Mouse (Mus musculus) MEL (cell line): ENCODE measurements around the gene Akt1. TPM values are rescaled to one million over a fixed set of nuclear protein-coding genes. Genes with fewer than 3 reads are reported as not detected.

Experiments
- DNase-seq: peaks from one replicate; pipeline ENCODE4 v3.0.0; 2011; ENCODE audit warnings: low read depth, low spot score
- H3K27ac ChIP-seq: 2 replicates; pipeline ENCODE4 v1.5.1; 2012; ENCODE audit warnings: low read depth, mild to moderate bottlenecking, control low read depth, low read length, moderate library complexity; ENCODE audit not compliant: control insufficient read depth
- H3K27me3 ChIP-seq, 2 experiments: fragments of 150-350 bp in 1 of 2; sonication (generic) in 1 of 2; 2 replicates each; pipeline ENCODE4 v1.6.1; 2012; ENCODE audit warnings: low read length in 2 of 2, mild to moderate bottlenecking in 2 of 2, improper control_type of control experiment in 1 of 2, moderate library complexity in 1 of 2; ENCODE audit not compliant: insufficient read depth in 2 of 2, control insufficient read depth in 1 of 2
- H3K36me3 ChIP-seq, 2 experiments: 2 replicates each; pipeline ENCODE4 v1.6.1; 2012 to 2014; ENCODE audit warnings: low read length in 2 of 2, improper control_type of control experiment in 1 of 2, inconsistent platforms in 1 of 2, mild to moderate bottlenecking in 1 of 2; ENCODE audit not compliant: insufficient read depth in 2 of 2, control insufficient read depth in 1 of 2
- H3K4me1 ChIP-seq, 2 experiments: fragments of 150-350 bp in 1 of 2; sonication (generic) in 1 of 2; 2 replicates each; pipeline ENCODE4 v1.6.1; 2012; ENCODE audit warnings: low read length in 2 of 2, improper control_type of control experiment in 1 of 2, mild to moderate bottlenecking in 1 of 2; ENCODE audit not compliant: insufficient read depth in 2 of 2, control insufficient read depth in 1 of 2
- H3K4me3 ChIP-seq, 2 experiments: fragments of 150-350 bp in 1 of 2; sonication (generic) in 1 of 2; 2 replicates each; pipeline ENCODE4 v1.5.1; 2012; ENCODE audit warnings: low read depth in 2 of 2, low read length in 2 of 2, mild to moderate bottlenecking in 2 of 2, moderate library complexity in 2 of 2, control low read depth in 1 of 2, improper control_type of control experiment in 1 of 2; ENCODE audit not compliant: control insufficient read depth in 1 of 2, insufficient read depth in 1 of 2
- H3K79me2 ChIP-seq: 2 replicates; pipeline ENCODE4 v1.6.1; 2012; ENCODE audit warnings: mild to moderate bottlenecking, low read length, moderate library complexity; ENCODE audit not compliant: control insufficient read depth, poor library complexity, insufficient read depth
- H3K9ac ChIP-seq: 2 replicates; pipeline ENCODE4 v1.6.1; 2012; ENCODE audit warnings: low read depth, mild to moderate bottlenecking, control low read depth, low read length, moderate library complexity; ENCODE audit not compliant: control insufficient read depth, poor library complexity, severe bottlenecking
- H3K9me3 ChIP-seq: fragments of 150-350 bp; sonication (generic); replicated peaks from 2 replicates; pipeline ENCODE4 v1.6.1; 2012; ENCODE audit warnings: mild to moderate bottlenecking, low read length, improper control_type of control experiment, moderate library complexity; ENCODE audit not compliant: insufficient read depth
- BHLHE40 ChIP-seq: IDR thresholded peaks from 2 replicates; pipeline ENCODE4 v1.6.1; 2012; ENCODE audit warnings: low read depth, mild to moderate bottlenecking, inconsistent platforms, low read length, improper control_type of control experiment, borderline replicate concordance
- E2F4 ChIP-seq: IDR thresholded peaks from 2 replicates; pipeline ENCODE4 v1.6.1; 2011; ENCODE audit warnings: low read depth, low read length, improper control_type of control experiment, borderline replicate concordance
- ELF1 ChIP-seq: IDR thresholded peaks from 2 replicates; pipeline ENCODE4 v1.6.1; 2014; ENCODE audit warnings: low read depth, mild to moderate bottlenecking, inconsistent platforms, low read length, improper control_type of control experiment, moderate library complexity
- ETS1 ChIP-seq: IDR thresholded peaks from 2 replicates; pipeline ENCODE4 v1.6.1; 2012; ENCODE audit warnings: low read depth, mild to moderate bottlenecking, inconsistent platforms, low read length, improper control_type of control experiment, moderate library complexity
- GABPA ChIP-seq: IDR thresholded peaks from 2 replicates; pipeline ENCODE4 v1.6.1; 2012; ENCODE audit warnings: low read depth, mild to moderate bottlenecking, inconsistent platforms, low read length, improper control_type of control experiment, moderate library complexity
- HCFC1 ChIP-seq: IDR thresholded peaks from 2 replicates; pipeline ENCODE4 v1.6.1; 2012; ENCODE audit warnings: low read depth, mild to moderate bottlenecking, inconsistent platforms, low read length, improper control_type of control experiment, moderate library complexity
- JUND ChIP-seq: IDR thresholded peaks from 2 replicates; pipeline ENCODE4 v1.6.1; 2011; ENCODE audit warnings: low read depth, mild to moderate bottlenecking, improper control_type of control experiment, low read length
- MEF2A ChIP-seq: IDR thresholded peaks from 2 replicates; pipeline ENCODE4 v1.6.1; 2014; ENCODE audit warnings: low read depth, mild to moderate bottlenecking, inconsistent platforms, low read length, improper control_type of control experiment; ENCODE audit not compliant: poor library complexity, insufficient replicate concordance, severe bottlenecking; ENCODE audit errors: extremely low read depth
- MXI1 ChIP-seq: IDR thresholded peaks from 2 replicates; pipeline ENCODE4 v1.6.1; 2011; ENCODE audit warnings: mild to moderate bottlenecking, low read depth, low read length, improper control_type of control experiment
- MYC ChIP-seq: IDR thresholded peaks from 2 replicates; pipeline ENCODE4 v1.6.1; 2011; ENCODE audit warnings: low read depth, mild to moderate bottlenecking, low read length, improper control_type of control experiment, moderate library complexity
- NELFE ChIP-seq: IDR thresholded peaks from 2 replicates; pipeline ENCODE4 v1.6.1; 2011; ENCODE audit warnings: low read depth, low read length, improper control_type of control experiment
- NRF1 ChIP-seq: IDR thresholded peaks from 2 replicates; pipeline ENCODE4 v1.6.1; 2014; ENCODE audit warnings: low read depth, mild to moderate bottlenecking, inconsistent platforms, low read length, improper control_type of control experiment, moderate library complexity; ENCODE audit not compliant: poor library complexity, insufficient read depth, severe bottlenecking
- POLR2A ChIP-seq, 2 experiments: IDR thresholded peaks; 2 replicates each; pipeline ENCODE4 v1.6.1; 2011 to 2012; ENCODE audit warnings: low read length in 2 of 2, mild to moderate bottlenecking in 2 of 2, control low read depth in 1 of 2, improper control_type of control experiment in 1 of 2, low read depth in 1 of 2, moderate library complexity in 1 of 2; ENCODE audit not compliant: control insufficient read depth in 1 of 2, insufficient read depth in 1 of 2, poor library complexity in 1 of 2
- POLR2AphosphoS2 ChIP-seq: IDR thresholded peaks from 2 replicates; pipeline ENCODE4 v1.6.1; 2011; ENCODE audit warnings: low read length, improper control_type of control experiment
- RAD21 ChIP-seq: IDR thresholded peaks from 2 replicates; pipeline ENCODE4 v1.6.1; 2011; ENCODE audit warnings: mild to moderate bottlenecking, low read depth, low read length, improper control_type of control experiment
- RCOR1 ChIP-seq: IDR thresholded peaks from 2 replicates; pipeline ENCODE4 v1.6.1; 2012; ENCODE audit warnings: low read depth, mild to moderate bottlenecking, inconsistent platforms, low read length, improper control_type of control experiment
- TAL1 ChIP-seq: IDR thresholded peaks from 2 replicates; pipeline ENCODE4 v1.6.1; 2012; ENCODE audit warnings: mild to moderate bottlenecking, inconsistent platforms, low read length, moderate library complexity, mixed read lengths
- TCF12 ChIP-seq: IDR thresholded peaks from 2 replicates; pipeline ENCODE4 v1.6.1; 2014; ENCODE audit warnings: low read depth, mild to moderate bottlenecking, inconsistent platforms, low read length, improper control_type of control experiment, moderate library complexity
- USF2 ChIP-seq, 2 experiments: IDR thresholded peaks; 2 replicates each; pipeline ENCODE4 v1.6.1; 2011 to 2012; ENCODE audit warnings: improper control_type of control experiment in 2 of 2, low read length in 2 of 2, borderline replicate concordance in 1 of 2, inconsistent platforms in 1 of 2, low read depth in 1 of 2, mild to moderate bottlenecking in 1 of 2; ENCODE audit not compliant: insufficient read depth in 1 of 2
- ZC3H11A ChIP-seq: IDR thresholded peaks from 2 replicates; pipeline ENCODE4 v1.6.1; 2012; ENCODE audit warnings: low read depth, mild to moderate bottlenecking, inconsistent platforms, low read length, improper control_type of control experiment
- ZKSCAN1 ChIP-seq: IDR thresholded peaks from 2 replicates; pipeline ENCODE4 v1.6.1; 2012; ENCODE audit warnings: low read depth, mild to moderate bottlenecking, inconsistent platforms, low read length, improper control_type of control experiment, moderate library complexity
- ZMIZ1 ChIP-seq: IDR thresholded peaks from 2 replicates; pipeline ENCODE4 v1.6.1; 2012; ENCODE audit warnings: low read depth, mild to moderate bottlenecking, inconsistent platforms, low read length, improper control_type of control experiment, moderate library complexity
- ZNF384 ChIP-seq: IDR thresholded peaks from 2 replicates; pipeline ENCODE4 v1.6.1; 2012; ENCODE audit warnings: low read depth, mild to moderate bottlenecking, inconsistent platforms, low read length, improper control_type of control experiment
- polyA plus RNA-seq, 2 experiments: library from polyadenylated mRNA; stranded (reverse) in 1 of 2; unstranded in 1 of 2; fragments of >175 nt in 1 of 2; fragments of >200 nt in 1 of 2; gene quantifications; 2 replicates each; pipeline versions ENCODE4 v1.2.1 to v1.2.4; 2012; ENCODE audit warnings: low replicate concordance in 2 of 2, low read depth in 1 of 2; ENCODE audit not compliant: insufficient read length in 2 of 2, insufficient read depth in 1 of 2, missing spikeins in 1 of 2
- total RNA-seq: library from RNA; depleted of rRNA; stranded (reverse); fragments of 300-350 nt; gene quantifications from 2 replicates; pipeline ENCODE4 v1.2.3, GENCODE M21; 2012

Gene Akt1
- total and polyA plus RNA-seq, 3 experiments = 322 to 827 (median 764) TPM

DNA sequence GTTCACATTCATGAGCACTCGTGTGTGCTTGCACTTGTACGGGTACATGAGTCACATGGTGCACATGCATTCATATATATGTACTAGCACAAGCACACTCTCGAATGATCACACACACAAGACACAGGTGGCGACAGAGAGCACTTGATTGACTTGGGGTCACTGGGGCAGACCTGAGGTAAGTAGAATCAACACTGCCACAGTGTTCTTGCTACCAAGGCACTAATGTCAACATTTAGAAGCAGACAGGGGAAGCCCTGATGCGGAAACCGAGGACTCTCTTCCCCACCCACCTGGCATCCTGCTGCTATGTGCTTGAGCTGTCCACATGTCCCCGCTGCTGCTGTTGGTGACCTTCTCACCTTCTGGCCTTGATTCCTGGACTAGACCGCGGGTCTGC lies 41.0 kb downstream of the Akt1 start:
- H3K36me3 ChIP-seq = peaks cover 0 to 7% of the 10 kb centered on the region in 2 experiments; a peak in 2 of 4 replicates
- no peaks in the 10 kb centered on the region; the same call in 1 of the 2 replicates for H3K79me2 ChIP-seq
- DNase-seq = peak; percentile 77
- H3K9me3 ChIP-seq = no peaks in the 10 kb centered on the region
- TF ChIP-seq BHLHE40 (no peak), POLR2A (IDR thresholded peaks at IDR 0.05; ENCODE audit: control insufficient read depth in 1 of 2, insufficient read depth in 1 of 2, low read depth in 1 of 2, low read length in 2 of 2, poor library complexity in 1 of 2) (no peak), ZNF384 (no peak), HCFC1 (no peak), RCOR1 (no peak), ZKSCAN1 (no peak), JUND (no peak), MXI1 (no peak), NELFE (no peak), ETS1 (no peak), MEF2A (no peak), E2F4 (no peak), USF2 (IDR thresholded peaks at IDR 0.05; ENCODE audit: borderline replicate concordance in 1 of 2, insufficient read depth in 1 of 2, low read depth in 1 of 2, low read length in 2 of 2) (no peak), MYC (no peak), GABPA (no peak), ZC3H11A (no peak), TAL1 (no peak), ELF1 (no peak), RAD21 (no peak)
- no peak overlapping the region for H3K9ac ChIP-seq
- H3K27ac ChIP-seq = no peak overlapping the region
- peaks cover 7 to 20% of the 10 kb centered on the region in 2 experiments for H3K4me1 ChIP-seq
- no peaks in the 10 kb centered on the region for H3K27me3 ChIP-seq
- no peak overlapping the region for H3K4me3 ChIP-seq

DNA sequence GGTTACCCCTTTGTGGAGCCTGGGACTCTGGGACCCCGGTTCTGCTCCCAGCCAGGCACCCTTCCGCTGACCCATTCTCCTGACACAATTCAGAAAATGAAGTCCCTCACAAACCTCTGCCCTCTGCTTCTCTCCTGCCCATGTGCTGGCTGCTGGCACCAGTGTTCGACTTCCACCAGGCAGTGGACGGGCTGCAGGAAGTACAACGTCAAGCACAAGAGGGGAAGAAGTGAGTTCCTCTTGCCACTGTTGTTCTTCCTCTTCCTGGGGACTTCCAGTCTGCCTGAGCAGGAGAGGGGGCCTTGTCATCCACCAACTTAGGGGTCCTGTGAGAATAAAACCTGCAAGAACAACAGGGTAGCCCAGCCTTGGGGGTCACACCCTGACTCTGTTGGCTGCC lies 41.8 kb downstream of the Akt1 start:
- 0 out of 2 replicates have a peak overlapping the region, but pooled peaks have one; percentile 3 for H3K9ac ChIP-seq
- H3K27me3 ChIP-seq = no peaks in the 10 kb centered on the region
- H3K79me2 ChIP-seq = no peaks in the 10 kb centered on the region; the same call in 1 of the 2 replicates
- peaks cover 0 to 15% of the 10 kb centered on the region in 2 experiments; a peak in 2 of 4 replicates for H3K36me3 ChIP-seq
- TF ChIP-seq ZMIZ1 = no peak
- TF ChIP-seq TCF12 = no peak
- TF ChIP-seq RAD21 = no peak
- no peak for TF ChIP-seq E2F4
- TF ChIP-seq NRF1 = no peak
- TF ChIP-seq ZKSCAN1 = no peak
- TF ChIP-seq POLR2AphosphoS2 = no peak
- no peak for TF ChIP-seq POLR2A (IDR thresholded peaks at IDR 0.05; ENCODE audit: control insufficient read depth in 1 of 2, insufficient read depth in 1 of 2, low read depth in 1 of 2, low read length in 2 of 2, poor library complexity in 1 of 2)
- no peak for TF ChIP-seq MYC
- TF ChIP-seq USF2 (IDR thresholded peaks at IDR 0.05; ENCODE audit: borderline replicate concordance in 1 of 2, insufficient read depth in 1 of 2, low read depth in 1 of 2, low read length in 2 of 2) = no peak
- TF ChIP-seq MXI1 = no peak
- TF ChIP-seq, all 39 proteins: peak for 0
- Histone ChIP-seq H3K9me3 (no peaks in the 10 kb centered on the region), H3K4me3 (no peak overlapping the region), H3K27ac (no peak overlapping the region), H3K4me1 (peaks cover 14 to 27% of the 10 kb centered on the region in 2 experiments)
- DNase-seq = peak; percentile 56
